Mouse (Mus musculus) cerebral cortex, adult 2 months (tissue): ENCODE measurements around the gene Gm49361.

Experiments used
- WGBS: fragments of 180-500 bp; shearing (Covaris S2); methylation state at CpG from one replicate; pipeline ENCODE4 v1.1.7; 2018; 5-methylcytosine and 5-hydroxymethylcytosine counted together

The Gm49361 gene

DNA sequence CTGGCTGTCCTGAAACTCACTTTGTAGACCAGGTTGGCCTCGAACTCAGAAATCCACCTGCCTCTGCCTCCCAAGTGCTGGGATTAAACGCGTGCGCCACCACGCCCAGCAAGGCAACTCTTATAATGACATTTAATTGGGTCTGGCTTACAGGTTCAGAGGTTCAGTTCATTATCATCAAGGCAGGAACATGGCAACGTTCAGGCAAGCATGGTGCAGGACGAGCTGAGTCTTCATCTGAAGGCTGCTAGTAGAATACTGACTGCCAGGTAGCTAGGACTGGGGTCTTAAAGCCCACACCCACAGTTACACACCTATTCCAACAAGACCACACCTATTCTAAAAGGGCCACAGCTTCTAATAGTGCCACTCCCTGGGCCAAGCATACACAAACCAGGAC is 57.8 kb downstream of the Gm49361 start:
- 97% methylated on average over 7 of the region's 7 CpGs for WGBS

DNA sequence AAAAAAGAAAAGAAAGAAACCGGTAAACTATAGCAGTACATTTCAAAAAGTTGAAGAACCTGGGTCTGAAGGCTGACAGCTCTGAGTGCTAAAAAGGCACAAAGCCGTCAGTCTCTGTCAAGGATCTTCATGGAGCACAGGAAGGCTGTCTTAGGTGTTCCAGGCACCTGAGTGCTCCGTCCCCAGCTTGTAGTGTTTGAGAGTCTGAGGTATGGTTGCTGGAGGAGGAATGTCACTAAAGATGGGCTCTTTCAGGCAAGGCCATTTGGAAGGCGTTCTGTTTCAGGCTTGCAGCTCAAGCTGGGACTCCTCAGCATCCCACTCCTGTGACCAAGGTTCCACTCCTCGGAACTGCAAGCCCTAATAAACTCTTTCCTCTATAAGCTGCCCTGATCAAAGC is 58.5 kb downstream of the Gm49361 start:
- WGBS = 94% methylated on average over 5 of the region's 5 CpGs

DNA sequence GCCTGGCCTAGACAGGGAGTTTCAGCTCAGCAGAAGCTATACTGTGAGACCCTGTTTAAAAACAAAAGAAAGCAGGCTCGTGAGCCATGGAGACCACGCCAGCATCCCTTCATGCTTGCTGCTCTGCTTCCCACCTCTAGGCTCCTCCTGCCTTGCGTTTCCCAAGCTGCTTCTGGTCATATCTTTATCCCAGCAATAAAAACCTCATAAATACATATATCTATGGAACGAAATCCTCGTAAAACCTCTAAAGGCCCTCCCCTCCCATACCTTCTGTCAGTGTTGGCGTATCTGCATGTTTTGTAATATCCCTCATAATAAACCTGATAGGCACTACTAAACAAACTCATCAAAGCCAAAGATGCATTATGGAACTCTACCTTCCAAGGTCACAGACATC is 59.3 kb downstream of the Gm49361 start:
- 95% methylated on average over 6 of the region's 6 CpGs for WGBS

DNA sequence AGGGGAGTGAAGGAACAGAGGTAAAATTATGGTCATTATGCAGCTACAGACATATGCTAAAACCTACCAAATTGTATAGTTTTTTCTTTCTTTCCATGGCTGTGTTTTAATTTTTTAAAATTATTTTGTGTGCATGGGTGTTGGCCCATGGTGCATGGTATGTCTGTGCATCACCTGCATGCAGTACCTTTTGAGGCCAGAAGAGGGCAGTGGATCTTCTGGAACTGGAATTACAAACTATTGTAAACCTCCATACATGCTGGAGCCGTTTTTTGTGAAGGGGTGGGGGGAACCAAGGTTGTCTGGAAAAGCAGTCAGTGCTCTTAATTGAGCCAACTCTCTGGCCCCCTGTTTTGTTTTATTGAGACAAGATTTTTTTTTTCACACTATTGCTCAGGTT is 61.3 kb downstream of the Gm49361 start:
- 5% methylated on average over 1 of the region's 1 CpGs for WGBS

DNA sequence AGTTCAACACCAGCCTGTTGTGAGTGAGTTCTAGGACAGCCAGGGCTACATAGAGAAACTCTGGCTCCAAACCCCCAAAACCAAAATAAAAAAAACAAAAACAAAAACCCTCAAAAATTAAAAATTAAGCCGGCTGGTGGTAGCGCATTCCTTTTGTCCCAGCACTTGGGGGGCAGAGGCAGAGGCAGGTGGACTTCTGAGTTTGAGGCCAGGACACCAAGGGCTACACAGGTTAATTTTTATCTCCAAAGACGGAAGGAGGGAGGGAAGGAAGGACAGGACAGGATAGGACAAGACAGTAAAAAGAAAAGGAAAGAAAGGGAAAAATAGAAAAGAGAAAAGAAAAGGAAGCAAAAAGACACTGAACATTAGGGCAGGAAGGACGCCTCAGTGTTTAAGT is 63.2 kb downstream of the Gm49361 start:
- WGBS = 91% methylated on average over 4 of the region's 4 CpGs

DNA sequence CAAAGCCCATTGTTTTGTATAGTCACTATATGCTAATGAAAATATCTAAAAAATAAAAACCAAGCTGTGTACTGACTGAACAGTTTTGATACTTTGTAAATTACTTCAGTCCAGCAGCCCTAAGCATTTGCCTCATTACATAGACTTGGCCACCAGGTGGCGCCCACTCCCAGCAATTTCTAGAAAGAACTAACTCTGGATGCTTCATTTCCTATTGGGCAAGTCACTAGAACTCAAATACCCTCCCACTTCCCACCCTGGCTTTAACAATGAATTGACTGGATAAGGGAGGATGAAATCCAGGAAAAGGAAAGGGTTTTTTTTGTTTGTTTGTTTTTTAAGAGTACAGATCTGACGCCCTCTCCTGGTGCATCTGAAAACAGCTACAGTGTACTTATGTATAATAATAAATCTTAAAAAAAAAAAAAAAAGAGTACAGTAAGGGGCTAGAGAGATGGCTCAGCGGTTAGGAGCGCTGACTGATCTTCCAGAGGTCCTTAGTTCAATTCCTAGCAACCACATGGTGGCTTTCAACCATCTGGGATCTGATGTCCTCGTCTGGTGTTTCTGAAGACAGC is 65.9 kb downstream of the Gm49361 start:
- 35% methylated on average over 5 of the region's 5 CpGs for WGBS

DNA sequence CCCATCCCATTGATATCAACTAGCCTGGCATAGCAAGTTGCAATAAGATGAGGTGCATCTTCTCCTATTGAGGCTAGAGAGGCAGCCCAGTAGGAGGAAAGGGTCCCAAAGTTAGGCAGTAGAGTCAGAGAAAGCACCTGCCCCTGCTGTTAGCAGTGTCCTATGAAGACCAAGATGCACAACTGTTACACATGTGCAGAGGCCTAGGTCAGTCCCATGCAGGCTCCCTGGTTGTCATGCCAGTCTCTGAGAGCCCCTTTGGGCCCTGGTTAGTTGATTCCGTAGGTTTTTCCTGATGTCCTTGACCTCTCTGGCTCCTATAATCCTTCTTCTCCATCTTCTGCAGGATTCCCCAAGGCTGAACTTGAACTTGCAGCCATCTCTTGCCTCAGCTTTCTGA is 66.4 kb downstream of the Gm49361 start:
- 41% methylated on average over 1 of the region's 1 CpGs for WGBS

DNA sequence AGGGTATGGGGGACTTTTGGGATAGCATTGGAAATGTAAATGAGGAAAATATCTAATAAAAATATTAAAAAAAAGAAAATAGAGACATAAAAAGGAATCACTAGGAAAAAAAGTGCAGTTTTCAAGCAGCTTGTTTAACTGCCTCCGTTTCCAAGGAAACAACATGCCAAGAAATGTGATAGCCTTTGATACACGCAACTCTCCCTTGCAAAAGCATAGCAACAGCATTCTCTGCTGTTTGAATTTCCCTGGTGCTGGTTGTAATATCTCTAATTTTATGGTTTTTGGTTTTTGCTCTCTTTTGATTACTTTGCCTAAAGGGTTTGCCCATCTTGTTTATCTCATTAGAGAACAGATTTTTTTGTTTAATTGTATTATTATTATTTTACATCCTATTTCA is 70.4 kb downstream of the Gm49361 start:
- WGBS = 46% methylated on average over 2 of the region's 2 CpGs

DNA sequence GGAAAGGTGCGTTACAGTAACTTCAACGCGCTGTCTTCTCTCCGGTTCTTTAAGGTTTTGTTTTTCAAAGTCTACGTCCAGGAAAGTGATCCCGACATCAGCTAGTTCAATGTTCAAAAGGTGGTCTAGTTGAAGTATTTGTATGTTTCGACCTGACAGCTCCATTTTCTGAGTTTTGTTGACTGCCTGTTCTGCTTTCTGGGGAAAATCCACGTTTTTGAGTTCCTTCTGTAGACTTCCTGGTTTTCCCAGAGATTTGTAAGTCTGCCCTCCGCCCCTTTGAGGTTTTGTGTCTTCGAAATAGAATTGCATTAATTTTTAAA is 80.3 kb downstream of the Gm49361 start:
- WGBS = 5% methylated on average over 10 of the region's 10 CpGs

DNA sequence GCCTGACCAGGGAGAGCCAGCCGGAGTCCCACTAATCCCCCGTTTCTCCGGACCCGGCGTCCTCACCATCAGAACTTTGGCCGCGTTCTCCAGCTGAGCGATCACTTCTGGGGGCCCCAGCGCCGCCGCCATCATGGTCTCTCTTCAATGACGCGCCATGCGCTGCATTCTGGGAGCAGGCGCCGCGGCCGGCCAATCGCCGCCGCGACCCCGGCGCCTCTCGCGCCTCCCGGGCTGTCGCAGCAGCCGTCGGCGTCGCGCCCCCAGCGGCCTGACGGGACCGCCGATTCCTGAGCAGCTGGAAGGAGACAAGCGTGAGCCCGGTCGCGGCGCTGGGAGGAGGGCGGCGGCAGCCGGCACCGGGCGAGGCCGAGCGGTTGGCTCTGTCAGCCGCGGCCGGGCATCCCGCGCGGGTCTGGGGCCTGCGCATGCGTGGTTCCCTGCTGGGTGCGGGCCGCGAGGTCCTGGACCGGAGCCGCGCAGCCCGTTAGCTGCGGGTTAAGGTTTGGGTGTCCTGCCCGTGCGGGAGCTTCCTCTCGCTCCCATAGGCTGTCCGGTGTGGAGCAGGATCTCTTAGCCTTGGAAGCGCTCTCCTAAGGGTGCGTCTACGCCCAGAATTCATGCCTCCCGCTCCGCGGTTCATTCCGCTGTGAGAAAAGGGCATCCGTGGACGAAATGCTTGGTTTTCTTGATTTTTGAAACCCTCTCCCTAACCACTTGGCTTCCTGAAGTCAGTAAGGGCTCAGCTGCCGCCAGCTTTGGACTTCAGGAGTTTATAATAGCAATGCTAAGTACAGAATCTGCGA is 80.9 kb downstream of the Gm49361 start, which contains the start of gene Xpo4:
TSS of gene Xpo4 (minus strand) at position 609 of the 806 bp plus-strand sequence.
- WGBS = under 1% methylated on average over 78 of the region's 80 CpGs

DNA sequence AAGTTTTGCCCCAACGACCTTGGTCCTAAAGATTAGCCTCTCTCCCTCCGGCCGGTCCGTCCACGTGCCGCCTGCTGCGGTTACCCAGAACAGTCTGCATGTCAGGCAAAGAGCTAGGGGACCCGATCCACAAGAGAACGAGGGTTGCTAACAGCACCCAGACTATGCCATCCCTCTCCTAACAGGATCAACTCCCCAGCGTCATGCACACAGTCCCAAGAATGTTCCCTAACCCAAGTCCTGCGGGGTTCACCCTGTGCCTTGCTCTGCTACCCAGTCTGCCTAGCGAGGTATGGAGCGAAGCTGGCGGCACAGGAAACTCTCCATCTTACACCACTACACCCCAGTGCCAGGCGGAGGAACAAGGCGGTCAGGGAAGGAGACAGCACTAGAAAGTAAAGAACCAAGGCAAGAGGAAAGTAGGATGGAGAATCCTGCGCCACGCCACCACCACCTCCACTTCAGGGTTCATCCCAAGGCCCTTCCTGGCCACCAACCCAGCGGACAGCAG is 81.5 kb downstream of the Gm49361 start:
- WGBS = under 1% methylated on average over 19 of the region's 19 CpGs

DNA sequence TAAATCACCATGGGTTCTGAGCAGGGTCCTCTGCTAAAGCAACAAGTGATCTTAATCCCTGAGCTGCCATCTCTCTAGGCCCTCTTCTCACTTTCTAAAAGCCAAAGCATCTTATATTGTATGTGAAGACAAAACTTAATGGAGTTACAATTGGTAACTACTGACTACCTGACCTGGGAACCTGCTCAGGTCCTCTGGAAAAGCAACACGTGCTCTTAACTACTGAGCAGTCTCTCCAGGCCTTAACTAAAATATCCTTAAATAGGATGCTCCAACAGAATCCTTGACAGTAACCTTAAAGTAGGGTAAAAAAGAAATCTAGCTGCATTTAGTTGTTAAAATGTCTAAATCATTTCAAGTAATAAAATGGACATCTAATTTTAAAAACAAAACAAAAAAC is 82.3 kb downstream of the Gm49361 start:
- WGBS = 36% methylated on average over 1 of the region's 1 CpGs

DNA sequence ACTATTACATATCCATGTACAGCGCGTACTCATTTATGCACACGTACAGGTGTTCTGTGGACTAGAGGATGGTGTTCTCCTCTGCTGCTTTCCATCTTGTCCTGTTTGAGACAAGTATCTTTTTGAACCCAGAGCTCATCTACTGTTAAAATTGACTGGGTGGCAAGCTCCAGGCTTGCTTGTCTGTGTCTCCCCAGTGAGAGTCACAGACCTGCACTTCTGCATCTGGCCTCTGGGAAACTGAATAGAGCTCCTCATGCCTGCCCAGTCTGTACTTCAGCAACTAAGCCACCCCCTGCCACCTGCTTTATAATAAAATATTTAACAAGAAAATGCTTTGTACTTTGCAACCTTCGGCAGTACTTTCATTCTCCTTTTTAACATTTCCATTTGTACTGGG is 87.6 kb downstream of the Gm49361 start:
- WGBS = 92% methylated on average over 4 of the region's 4 CpGs

DNA sequence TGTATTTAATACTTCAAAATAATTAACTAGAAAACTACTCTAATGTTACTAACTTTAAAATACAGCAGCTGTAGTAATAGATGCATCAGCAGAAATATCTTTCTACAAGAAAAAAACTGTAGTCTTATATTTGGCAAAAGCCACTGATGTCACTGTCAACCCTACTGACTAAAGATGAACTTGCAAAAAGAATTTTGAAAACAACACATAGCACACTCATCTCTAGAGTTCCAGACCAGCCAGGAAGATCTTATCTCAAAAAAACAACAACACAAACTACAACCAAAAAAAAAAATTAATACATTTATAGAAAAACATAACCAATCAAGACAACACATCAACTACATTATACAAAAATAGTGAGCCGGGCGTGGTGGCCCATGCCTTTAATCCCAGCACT is 88.4 kb downstream of the Gm49361 start:
- WGBS = 99% methylated on average over 2 of the region's 2 CpGs

DNA sequence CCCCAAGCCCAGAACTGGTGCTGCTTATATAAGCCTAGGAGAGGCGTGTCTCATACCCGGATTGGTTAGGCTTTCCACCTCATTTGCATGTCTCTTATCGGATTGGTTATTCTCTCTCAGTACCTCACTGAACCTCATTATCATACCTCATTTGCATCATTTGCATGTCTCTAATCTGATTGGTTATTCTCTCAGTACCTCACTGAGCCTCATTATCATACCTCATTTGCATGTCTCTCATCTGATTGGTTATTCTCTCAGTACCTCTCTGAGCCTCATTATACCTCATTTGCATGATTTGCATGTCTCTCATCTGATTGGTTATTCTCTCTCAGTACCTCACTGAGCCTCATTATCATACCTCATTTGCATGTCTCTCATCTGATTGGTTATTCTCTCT is 89.4 kb downstream of the Gm49361 start:
- WGBS = 92% methylated on average over 3 of the region's 3 CpGs

DNA sequence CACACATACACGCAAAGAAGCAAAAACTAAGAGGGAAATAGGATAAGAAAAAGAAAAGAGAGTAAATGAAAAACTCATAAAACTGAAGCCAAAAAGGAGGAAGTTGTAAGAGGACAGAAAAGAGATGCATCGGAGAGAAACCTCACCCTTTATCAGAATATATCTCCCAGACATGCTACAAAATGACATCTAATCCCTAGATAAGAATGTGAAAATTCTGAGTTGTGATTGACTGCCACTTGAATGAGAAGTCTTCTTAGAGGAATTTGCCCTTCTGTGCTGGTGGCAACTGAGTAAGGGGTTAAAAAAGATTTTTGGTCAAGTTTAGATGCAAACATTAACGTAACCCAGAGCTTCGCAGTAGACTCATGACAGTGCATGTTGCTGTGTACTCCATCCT is 99.7 kb downstream of the Gm49361 start:
- 96% methylated on average over 4 of the region's 4 CpGs for WGBS

DNA sequence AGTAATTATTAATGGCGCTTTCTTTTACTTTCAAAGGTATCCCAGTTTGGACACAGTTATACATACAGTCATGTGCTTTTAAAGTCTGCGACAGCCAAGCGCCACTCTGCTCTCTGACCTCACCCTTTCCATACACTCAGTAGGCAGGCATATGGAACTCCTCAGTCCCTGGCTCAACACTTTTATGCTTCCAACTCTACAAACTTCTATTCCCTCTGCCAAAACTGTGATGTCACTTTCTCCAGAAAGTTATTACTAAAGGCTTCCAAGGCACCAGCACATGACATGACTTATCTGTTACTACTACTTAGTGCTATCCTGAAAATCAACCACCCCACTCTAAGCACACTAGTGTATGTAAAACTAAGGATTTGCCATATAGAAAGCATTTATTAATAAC is 106.8 kb downstream of the Gm49361 start:
- 95% methylated on average over 3 of the region's 3 CpGs for WGBS

DNA sequence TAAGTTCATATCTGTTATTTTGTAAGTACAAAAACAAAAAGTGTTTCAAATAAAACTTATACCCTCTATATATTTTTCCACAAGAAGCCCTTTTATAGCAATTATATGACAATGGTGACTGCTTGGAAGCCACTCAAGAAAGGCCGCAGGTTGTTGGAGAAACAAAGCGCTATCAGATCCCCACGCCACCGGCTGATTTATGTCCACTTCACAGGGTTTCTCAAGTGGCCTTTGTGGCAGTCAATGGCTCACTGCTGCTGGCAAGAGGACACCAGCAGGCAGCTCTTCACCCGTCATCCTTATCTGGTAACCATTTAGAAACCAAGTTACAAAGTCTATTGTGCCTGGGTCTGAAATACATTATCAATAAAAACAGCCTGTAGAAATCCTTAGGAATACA is 111.8 kb downstream of the Gm49361 start:
- WGBS = 71% methylated on average over 5 of the region's 5 CpGs

DNA sequence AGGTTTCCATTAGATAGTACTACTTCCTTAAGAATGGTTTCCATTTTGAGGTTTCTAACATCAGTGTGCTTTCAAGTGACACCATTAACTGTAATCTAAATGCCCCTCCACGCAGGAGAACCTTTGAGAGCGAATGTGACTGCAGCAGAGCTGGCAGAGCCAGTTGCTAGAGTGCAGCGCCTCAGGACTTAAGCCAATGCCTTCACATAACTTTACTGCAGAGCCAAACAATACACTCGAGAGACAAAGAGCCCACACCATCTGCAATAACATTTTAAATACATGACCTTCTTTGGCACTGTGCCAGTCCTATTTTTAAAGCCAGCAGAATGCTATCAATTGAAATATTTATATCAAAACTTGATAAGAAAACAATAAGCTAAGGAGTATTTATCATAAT is 116.3 kb downstream of the Gm49361 start:
- 79% methylated on average over 4 of the region's 4 CpGs for WGBS

DNA sequence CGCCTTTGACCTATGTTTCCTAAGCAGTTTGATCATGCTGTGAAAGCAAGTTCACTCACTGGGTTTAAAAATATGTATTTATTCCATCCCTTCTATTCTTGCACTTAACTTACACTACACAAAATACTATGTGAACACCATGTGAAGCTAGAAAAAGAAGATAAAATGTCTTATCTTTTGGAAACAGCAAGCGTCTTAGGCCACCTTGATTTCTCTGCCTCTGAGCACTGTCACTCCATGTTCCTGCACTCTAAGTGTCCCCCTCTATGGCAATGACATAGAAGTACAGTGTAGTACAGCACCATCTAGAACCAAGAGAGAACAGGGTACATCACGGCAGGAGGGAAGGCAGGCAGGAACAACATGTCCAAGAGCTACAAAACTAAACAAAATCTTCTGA is 123.0 kb downstream of the Gm49361 start:
- 79% methylated on average over 3 of the region's 3 CpGs for WGBS

DNA sequence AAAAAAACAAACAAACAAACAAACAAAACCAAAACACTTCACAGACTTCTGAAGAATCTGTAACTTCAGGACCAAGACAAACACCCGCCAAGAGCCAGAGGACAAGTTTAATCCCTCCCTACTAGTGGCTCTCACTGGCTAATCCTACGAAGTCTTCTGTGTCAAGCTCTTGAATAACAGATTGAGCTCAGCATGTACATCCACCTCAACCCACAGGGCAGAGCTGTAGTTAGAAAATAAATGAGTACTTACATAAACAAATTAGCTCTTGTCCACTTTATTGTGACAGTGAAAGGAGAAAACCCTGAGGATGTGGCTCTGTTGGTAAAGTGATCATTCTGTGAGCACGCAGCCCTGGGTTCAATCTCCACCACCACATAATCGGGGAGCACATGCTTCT is 124.2 kb downstream of the Gm49361 start:
- 81% methylated on average over 4 of the region's 4 CpGs for WGBS

DNA sequence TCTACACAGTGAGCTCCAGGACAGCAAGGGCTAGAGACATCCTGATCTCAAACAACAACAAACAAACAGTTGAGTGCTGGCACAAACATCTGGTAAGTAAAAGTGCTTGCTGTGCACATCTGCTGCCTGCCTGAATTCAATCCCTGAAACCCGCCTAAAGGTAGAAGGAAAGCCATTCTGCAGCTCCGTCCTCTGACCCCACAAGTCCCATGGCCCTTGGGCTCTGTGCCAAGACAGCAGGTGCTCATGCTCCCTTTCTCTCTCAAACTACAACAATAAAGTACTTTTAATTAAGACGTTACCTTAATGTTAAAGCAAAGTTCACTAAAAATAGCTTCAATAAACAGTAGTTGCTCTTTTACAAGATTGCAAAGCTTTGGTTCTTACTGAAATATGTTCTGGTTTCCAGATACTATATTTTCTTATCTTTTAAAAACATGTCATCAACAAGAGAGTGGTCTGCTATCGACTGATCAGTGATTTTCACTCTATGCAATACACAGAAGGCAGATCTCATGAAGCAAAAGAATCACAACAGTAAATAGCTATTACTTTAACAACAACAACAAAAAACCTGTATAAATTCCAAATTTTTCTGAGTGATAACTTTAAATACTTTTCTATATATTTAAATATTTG is 125.2 kb downstream of the Gm49361 start:
- 74% methylated on average over 4 of the region's 4 CpGs for WGBS

DNA sequence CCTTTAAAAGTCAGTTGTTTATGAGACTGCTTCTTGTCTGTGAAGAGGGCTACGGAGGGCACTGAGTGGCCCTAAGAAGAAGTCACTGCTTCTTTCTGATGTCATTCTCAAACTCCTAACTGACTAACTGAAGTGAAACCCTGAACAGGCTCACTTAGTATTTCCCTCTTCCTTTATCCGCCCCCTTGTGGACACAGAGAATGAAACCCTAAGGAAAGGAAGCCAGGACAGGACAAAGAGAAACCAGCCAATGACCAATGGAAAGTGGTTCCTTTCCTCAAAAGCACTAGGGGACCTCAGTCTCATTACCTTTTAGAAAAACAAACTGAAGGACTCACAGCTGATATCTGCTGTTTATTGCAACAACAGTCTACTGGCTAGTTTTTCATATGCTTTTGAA is 126.4 kb downstream of the Gm49361 start:
- WGBS = 36% methylated on average over 2 of the region's 2 CpGs
